In the genomic region with DNA sequence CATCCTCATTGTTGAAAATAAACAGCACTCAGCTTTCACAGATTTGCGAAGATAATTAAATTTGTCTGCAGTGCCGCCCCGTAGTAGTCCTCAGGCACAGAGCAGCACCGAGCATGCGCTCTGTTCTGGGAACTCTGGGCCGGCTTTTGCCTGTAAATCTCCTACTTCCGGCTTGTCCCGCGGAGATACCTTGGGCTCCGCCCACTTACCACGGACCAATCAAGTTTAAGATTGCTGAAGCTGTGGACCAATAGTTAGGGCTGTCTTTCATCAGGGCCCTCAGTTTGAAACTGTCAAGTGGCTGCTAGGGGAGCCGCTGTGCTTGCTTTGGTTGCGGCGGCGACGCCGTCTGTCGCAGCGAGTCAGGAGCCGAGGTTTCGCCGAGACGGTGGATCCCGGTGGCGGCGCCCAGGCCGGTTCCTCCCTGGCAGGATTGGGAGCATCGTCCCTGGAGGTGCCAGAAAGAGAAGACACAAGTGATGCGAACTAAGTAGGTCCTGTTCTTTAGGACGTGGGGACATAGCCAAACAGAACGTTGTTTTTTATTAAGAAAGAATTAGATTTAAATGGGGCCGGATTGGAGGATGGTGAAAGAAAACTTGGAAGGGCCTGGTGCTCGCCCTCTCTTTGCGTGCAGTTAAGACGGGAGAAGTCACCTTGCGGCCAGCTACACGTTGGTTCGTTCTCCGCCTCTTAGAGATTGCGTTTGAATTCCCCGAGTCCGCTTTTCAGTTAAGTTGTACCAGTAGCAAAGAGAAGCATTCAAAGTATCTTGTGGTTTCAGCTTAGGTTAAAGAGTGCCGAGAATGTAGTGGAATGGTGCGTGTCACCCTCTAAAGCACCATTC, we compare ENCODE assay signal across 8 mouse cellular contexts. TPM values are rescaled to one million over a fixed set of nuclear protein-coding genes. Genes with fewer than 3 reads are reported as not detected.
DNase-seq lines count a peak whose midpoint lies in the region; ATAC-seq and TF ChIP-seq lines count a peak whose summit lies in the region.

Gene Poc5 (plus strand): TSS at position 253 of the 847 bp plus-strand sequence.

- under 1% methylated on average over 44 of the region's 44 CpGs for WGBS in bone marrow, adult 2 months
- WGBS in embryonic facial prominence, embryonic 15.5 days, result under 1% methylated on average over 44 of the region's 44 CpGs
- WGBS in limb, embryonic 14.5 days, result under 1% methylated on average over 44 of the region's 44 CpGs
- under 1% methylated on average over 44 of the region's 44 CpGs for WGBS in midbrain, postnatal 0 days

- TF ChIP-seq POLR2A in bone marrow, adult 2 months (IDR thresholded peaks at IDR 0.05; ENCODE audit: borderline replicate concordance, control insufficient read depth, low read depth, low read length), result peak; percentile 80; the same call in 1 of the 2 replicates
- TF ChIP-seq POLR2A in limb, embryonic 14.5 days (IDR thresholded peaks at IDR 0.05; ENCODE audit: borderline replicate concordance, extremely low read depth, insufficient read depth, insufficient read length), result no peak

- H3K27me3 ChIP-seq in embryonic facial prominence, embryonic 15.5 days, result no peaks in the 10 kb centered on the region
- H3K27me3 ChIP-seq in limb, embryonic 14.5 days (ENCODE audit: control insufficient read depth, insufficient read depth, low read length), result no peaks in the 10 kb centered on the region
- no peaks in the 10 kb centered on the region for H3K27me3 ChIP-seq in midbrain, postnatal 0 days (ENCODE audit: insufficient read depth, low read length)

- H3K4me2 ChIP-seq in embryonic facial prominence, embryonic 15.5 days (replicated peaks), result peak within 1 kb of the TSS; percentile 72
- H3K4me2 ChIP-seq in limb, embryonic 14.5 days (replicated peaks; ENCODE audit: low read depth, low read length, severe bottlenecking), result peak within 1 kb of the TSS; percentile 73
- H3K4me2 ChIP-seq in midbrain, postnatal 0 days (ENCODE audit: low read depth, low read length, poor library complexity, severe bottlenecking), result peak within 1 kb of the TSS; percentile 77

- H3K27ac ChIP-seq in bone marrow, adult 2 months (ENCODE audit: control insufficient read depth, insufficient read depth, low read depth, low read length, poor library complexity), result peak within 1 kb of the TSS; percentile 9; the same call in 1 of the 2 replicates
- peak within 1 kb of the TSS; percentile 82 for H3K27ac ChIP-seq in embryonic facial prominence, embryonic 15.5 days (replicated peaks)
- no peak within 1 kb of the TSS; the same call in 1 of the 2 replicates for H3K27ac ChIP-seq in limb, embryonic 14.5 days (replicated peaks; ENCODE audit: low read depth, low read length)
- H3K27ac ChIP-seq in midbrain, postnatal 0 days (ENCODE audit: low read depth, low read length), result peak within 1 kb of the TSS; percentile 67

- TF ChIP-seq CTCF in bone marrow, adult 2 months (IDR thresholded peaks at IDR 0.05; ENCODE audit: control insufficient read depth, insufficient read depth, low read length), result no peak
- no peak for TF ChIP-seq CTCF in midbrain, postnatal 0 days (IDR thresholded peaks at IDR 0.05)

- peak; percentile 99 for DNase-seq in 416B (ENCODE audit: low read depth)
- peak; percentile 100 for DNase-seq in heart, adult 8-10 months (ENCODE audit: low spot score)
- peak; percentile 100 for DNase-seq in kidney, adult 9 months
- peak; percentile 98 for DNase-seq in limb, embryonic 14.5 days (ENCODE audit: low spot score)
- DNase-seq in midbrain, postnatal 0 days (ENCODE audit: low spot score), result peak; percentile 99
- DNase-seq in spleen, postnatal 14 days (ENCODE audit: low spot score in 2 of 2), result peak; percentile 95 to 98

- H3K9me3 ChIP-seq in embryonic facial prominence, embryonic 15.5 days (replicated peaks), result no peaks in the 10 kb centered on the region
- no peaks in the 10 kb centered on the region for H3K9me3 ChIP-seq in limb, embryonic 14.5 days (ENCODE audit: control insufficient read depth, low read length)
- H3K9me3 ChIP-seq in midbrain, postnatal 0 days (ENCODE audit: low read length), result no peaks in the 10 kb centered on the region

- no peaks in the 10 kb centered on the region for H3K4me1 ChIP-seq in bone marrow, adult 2 months (ENCODE audit: control insufficient read depth, insufficient read depth, low read length)
- H3K4me1 ChIP-seq in embryonic facial prominence, embryonic 15.5 days, result peaks cover 17% of the 10 kb centered on the region
- peaks cover 8% of the 10 kb centered on the region for H3K4me1 ChIP-seq in limb, embryonic 14.5 days (ENCODE audit: control insufficient read depth, insufficient read depth, low read length)
- H3K4me1 ChIP-seq in midbrain, postnatal 0 days (ENCODE audit: insufficient read depth, low read length), result peaks cover 4% of the 10 kb centered on the region; the same call in 1 of the 2 replicates

- H3K9ac ChIP-seq in embryonic facial prominence, embryonic 15.5 days, result peak within 1 kb of the TSS; percentile 69
- peak within 1 kb of the TSS; percentile 60 for H3K9ac ChIP-seq in limb, embryonic 14.5 days (ENCODE audit: low read depth, low read length, severe bottlenecking)
- H3K9ac ChIP-seq in midbrain, postnatal 0 days (replicated peaks; ENCODE audit: low read length, poor library complexity, severe bottlenecking), result peak within 1 kb of the TSS; percentile 64

- H3K36me3 ChIP-seq in embryonic facial prominence, embryonic 15.5 days, result peaks cover 28% of the 10 kb centered on the region
- H3K36me3 ChIP-seq in limb, embryonic 14.5 days (ENCODE audit: control insufficient read depth, insufficient read depth, low read length), result peaks cover 31% of the 10 kb centered on the region
- H3K36me3 ChIP-seq in midbrain, postnatal 0 days (ENCODE audit: insufficient read depth, low read length), result peaks cover 21% of the 10 kb centered on the region

- peak; percentile 100 for ATAC-seq in embryonic facial prominence, embryonic 15.5 days (ENCODE audit: insufficient number of reproducible peaks, low FRiP score, low TSS enrichment, low read depth)
- ATAC-seq in limb, embryonic 14.5 days (ENCODE audit: low FRiP score, low read depth), result peak; percentile 100
- peak; percentile 100 for ATAC-seq in midbrain, postnatal 0 days (ENCODE audit: low FRiP score)

- H3K4me3 ChIP-seq in bone marrow, adult 2 months (replicated peaks; ENCODE audit: control insufficient read depth, low read depth, low read length), result peak within 1 kb of the TSS; percentile 92
- H3K4me3 ChIP-seq in embryonic facial prominence, embryonic 15.5 days (replicated peaks), result peak within 1 kb of the TSS; percentile 86
- H3K4me3 ChIP-seq in limb, embryonic 14.5 days (replicated peaks; ENCODE audit: low read length), result peak within 1 kb of the TSS; percentile 64
- H3K4me3 ChIP-seq in midbrain, postnatal 0 days (ENCODE audit: low read depth, low read length), result peak within 1 kb of the TSS; percentile 77

RNA-seq across cellular contexts. Expression of gene Poc5, which starts in this region (rescaled TPM):
- 7.5 and 11.2 TPM in 2 replicates for polyA plus RNA-seq in bone marrow, adult 2 months (2011; ENCODE audit: insufficient read depth, insufficient read length, low replicate concordance, missing spikeins)
- 14.3 and 20.6 TPM in 2 replicates for polyA plus RNA-seq in embryonic facial prominence, embryonic 15.5 days (2015; fragmentation: Nextera tagmentation; extraction: Ambion mirVana)
- total RNA-seq in heart, adult 8-10 months (2022), result 10 to 100 TPM in 3 of 4 experiments, 1 to 10 TPM in 1; 9.4 to 12.7 (median 11.0) TPM
- 12.0 and 12.8 TPM in 2 replicates for polyA plus RNA-seq in limb, embryonic 14.5 days (2012; rRNA removed)
- 15.7 and 16.9 TPM in 2 replicates for polyA plus RNA-seq in limb, embryonic 14.5 days (2014; fragmentation: Nextera tagmentation; extraction: Ambion mirVana)
- total RNA-seq in midbrain, postnatal 0 days (2014; rRNA removed), result 24.0 and 27.7 TPM in 2 replicates
- polyA plus RNA-seq in midbrain, postnatal 0 days (2015; fragmentation: Nextera tagmentation; extraction: Ambion mirVana), result 15.7 and 16.3 TPM in 2 replicates
